Mouse (Mus musculus) lung, postnatal 0 days (tissue): Measurements from ENCODE around the gene Jpt1. TPM values are rescaled to one million over a fixed set of nuclear protein-coding genes. Genes with fewer than 3 reads are reported as not detected.

ENCODE experiments used
- ATAC-seq: fragments of 200-750 bp; cut with Nextera tagmentation; 2 replicates; pipeline ENCODE4 v1.8.0; 2017; ENCODE audit warnings: moderate library complexity
- DNase-seq: peaks from one replicate; pipeline ENCODE4 v3.0.0-alpha.2; 2016; ENCODE audit warnings: low spot score
- H3K27ac ChIP-seq: fragments of 300-500 bp; sonication (generic); 2 replicates; pipeline ENCODE4 v1.5.1; 2014; ENCODE audit warnings: antibody characterized with exemption, mild to moderate bottlenecking, low read length, mixed read lengths
- H3K27me3 ChIP-seq: fragments of 300-500 bp; sonication (generic); replicated peaks from 2 replicates; pipeline ENCODE4 v1.6.1; 2014; ENCODE audit warnings: low read length, mixed read lengths; ENCODE audit not compliant: insufficient read depth
- H3K36me3 ChIP-seq: fragments of 300-500 bp; sonication (generic); 2 replicates; pipeline ENCODE4 v1.6.1; 2014; ENCODE audit warnings: low read length, mixed read lengths; ENCODE audit not compliant: insufficient read depth
- H3K4me1 ChIP-seq: fragments of 300-500 bp; sonication (generic); 2 replicates; pipeline ENCODE4 v1.6.1; 2014; ENCODE audit warnings: antibody characterized with exemption, low read depth, low read length, mixed read lengths; ENCODE audit not compliant: insufficient read depth
- H3K4me2 ChIP-seq: fragments of 300-500 bp; sonication (generic); replicated peaks from 2 replicates; pipeline ENCODE4 v1.6.1; 2014; ENCODE audit warnings: low read depth, mild to moderate bottlenecking, low read length, moderate library complexity, mixed read lengths
- H3K4me3 ChIP-seq: fragments of 300-500 bp; sonication (generic); 2 replicates; pipeline ENCODE4 v1.5.1; 2014; ENCODE audit warnings: low read depth, low read length
- H3K9ac ChIP-seq: fragments of 300-500 bp; sonication (generic); replicated peaks from 2 replicates; pipeline ENCODE4 v1.6.1; 2014; ENCODE audit warnings: low read depth, mild to moderate bottlenecking
- H3K9me3 ChIP-seq: fragments of 300-500 bp; sonication (generic); 2 replicates; pipeline ENCODE4 v1.6.1; 2016; ENCODE audit warnings: low read length, mixed read lengths
- CTCF ChIP-seq: IDR thresholded peaks from 2 replicates; pipeline ENCODE4 v1.5.1; 2016; ENCODE audit warnings: antibody characterized with exemption, mild to moderate bottlenecking
- EP300 ChIP-seq: IDR thresholded peaks from 2 replicates; pipeline ENCODE4 v1.6.1; 2016; ENCODE audit warnings: antibody characterized with exemption, mild to moderate bottlenecking, control low read depth
- WGBS: fragments of 180-500 bp; shearing (Covaris S2); extraction: QIAGEN DNeasy Blood & Tissue Kit; methylation state at CpG from one replicate; pipeline ENCODE4 v1.1.7; 2014; 5-methylcytosine and 5-hydroxymethylcytosine counted together
- polyA plus RNA-seq: library from polyadenylated mRNA; unstranded; fragments of >200 nt; fragmentation: Nextera tagmentation; extraction: Ambion mirVana; gene quantifications from 2 replicates; pipeline ENCODE4 v1.2.1, GENCODE M21; 2015

The Jpt1 gene
- polyA plus RNA-seq, 1 experiment from 2014 or later, result 201 TPM

DNA sequence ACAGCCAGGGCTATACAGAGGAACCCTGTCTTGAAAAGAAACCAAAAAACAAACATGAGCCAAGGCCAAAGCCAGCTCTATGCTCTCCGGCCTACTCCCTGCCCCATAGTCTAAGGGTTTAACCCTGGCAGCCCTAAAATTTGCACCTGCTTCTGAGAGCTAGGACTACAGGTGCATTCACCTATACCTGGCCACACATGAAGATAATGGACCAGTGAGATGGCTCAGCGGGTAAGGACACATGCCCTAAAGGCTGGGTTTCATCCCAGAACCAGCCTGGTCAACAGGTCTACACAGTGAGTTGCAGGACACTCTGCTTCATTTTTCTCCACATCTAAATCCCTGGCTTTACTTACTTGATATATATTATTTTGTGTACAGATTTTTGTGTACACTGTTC, 8.1 kb upstream of the Jpt1 start:
- TF ChIP-seq CTCF (no peak), EP300 (no peak)
- Histone ChIP-seq H3K27ac (no peak overlapping the region), H3K4me1 (no peaks in the 10 kb centered on the region), H3K4me3 (no peak overlapping the region), H3K27me3 (no peaks in the 10 kb centered on the region), H3K9ac (no peak overlapping the region), H3K9me3 (no peaks in the 10 kb centered on the region), H3K4me2 (no peak overlapping the region), H3K36me3 (peaks cover 14% of the 10 kb centered on the region)
- 83% methylated on average over 2 of the region's 2 CpGs for WGBS
- ATAC-seq (no peak), DNase-seq (no peak)

DNA sequence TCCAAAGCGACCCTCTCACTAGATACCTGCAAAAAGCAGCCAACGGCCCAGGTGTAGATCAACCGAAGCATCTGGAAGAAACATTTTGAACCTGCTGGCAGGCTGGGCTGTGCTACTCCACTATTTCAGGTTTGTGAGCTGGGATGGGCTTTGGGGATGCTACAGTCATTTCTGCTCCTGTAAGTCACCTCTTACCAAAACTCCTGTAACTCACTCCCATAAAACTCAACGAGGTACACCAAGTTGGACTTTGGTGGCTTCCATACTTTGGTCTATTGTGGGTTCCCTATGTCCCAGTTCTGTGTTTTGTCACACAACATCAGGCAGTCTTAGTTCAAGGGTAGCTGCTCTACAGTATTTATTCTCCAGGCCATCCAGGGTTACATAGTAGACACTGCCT, 6.9 kb upstream of the Jpt1 start:
- H3K36me3 ChIP-seq, result peaks cover 7% of the 10 kb centered on the region
- H3K9me3 ChIP-seq, result no peaks in the 10 kb centered on the region
- no peak for ATAC-seq
- DNase-seq, result no peak
- 91% methylated on average over 4 of the region's 4 CpGs for WGBS
- no peak overlapping the region for H3K9ac ChIP-seq
- H3K27ac ChIP-seq, result no peak overlapping the region
- no peaks in the 10 kb centered on the region for H3K4me1 ChIP-seq
- no peak for TF ChIP-seq EP300
- no peak for TF ChIP-seq CTCF
- H3K4me2 ChIP-seq, result no peak overlapping the region
- no peaks in the 10 kb centered on the region for H3K27me3 ChIP-seq
- no peak overlapping the region for H3K4me3 ChIP-seq

DNA sequence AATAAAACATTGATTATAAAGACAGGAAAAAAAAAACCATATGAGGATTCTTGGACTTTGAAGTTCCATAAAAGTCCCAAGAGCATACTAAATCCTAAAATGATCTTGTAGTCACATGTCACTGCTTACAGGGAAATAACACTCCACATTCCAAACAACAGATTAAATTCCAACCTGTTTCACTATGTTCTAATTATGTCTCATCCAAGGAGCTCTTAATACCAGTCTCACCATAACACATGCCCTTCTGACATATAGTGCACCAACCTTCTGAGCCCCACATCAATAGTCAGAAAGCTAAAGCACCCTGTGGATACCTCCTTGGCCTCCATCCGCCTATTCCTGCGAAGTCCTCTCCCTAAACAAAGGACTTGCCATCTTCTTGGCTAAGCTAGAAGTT, 6.0 kb upstream of the Jpt1 start:
- no peak overlapping the region for H3K4me2 ChIP-seq
- DNase-seq, result no peak
- H3K4me3 ChIP-seq, result no peak overlapping the region
- no peak overlapping the region for H3K9ac ChIP-seq
- H3K27me3 ChIP-seq, result no peaks in the 10 kb centered on the region
- no peak for TF ChIP-seq EP300
- no peak for TF ChIP-seq CTCF
- peaks cover 4% of the 10 kb centered on the region for H3K36me3 ChIP-seq
- no peak overlapping the region for H3K27ac ChIP-seq
- H3K4me1 ChIP-seq, result no peaks in the 10 kb centered on the region
- ATAC-seq, result no peak
- no peaks in the 10 kb centered on the region for H3K9me3 ChIP-seq
- WGBS, result 86% methylated on average over 2 of the region's 2 CpGs

DNA sequence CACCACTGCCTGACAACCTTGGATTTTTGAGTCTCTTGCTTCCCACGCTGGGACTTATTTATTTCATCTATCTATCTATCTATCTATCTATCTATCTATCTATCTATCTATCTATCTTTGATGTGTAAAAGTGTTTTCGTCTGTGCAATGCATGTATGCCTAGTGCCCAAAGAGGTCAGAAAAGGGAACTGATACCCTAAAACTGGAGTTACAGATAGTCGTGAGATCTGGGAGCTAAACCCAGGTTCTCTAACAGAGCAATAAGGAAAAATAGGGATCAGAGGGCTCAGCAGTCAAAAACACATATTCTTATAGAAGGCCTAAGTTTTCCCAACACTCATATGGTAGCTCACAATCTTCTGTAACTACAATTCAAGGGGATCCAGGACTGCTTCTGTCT, 5.4 kb upstream of the Jpt1 start:
- H3K36me3 ChIP-seq, result peaks cover 4% of the 10 kb centered on the region
- H3K4me1 ChIP-seq, result no peaks in the 10 kb centered on the region
- no peak overlapping the region for H3K4me2 ChIP-seq
- no peak overlapping the region for H3K9ac ChIP-seq
- ATAC-seq, result no peak
- H3K9me3 ChIP-seq, result no peaks in the 10 kb centered on the region
- TF ChIP-seq EP300 (no peak), CTCF (no peak)
- H3K4me3 ChIP-seq, result no peak overlapping the region
- H3K27me3 ChIP-seq, result no peaks in the 10 kb centered on the region
- WGBS, result 81% methylated on average over 3 of the region's 3 CpGs
- DNase-seq, result no peak
- H3K27ac ChIP-seq, result no peak overlapping the region

DNA sequence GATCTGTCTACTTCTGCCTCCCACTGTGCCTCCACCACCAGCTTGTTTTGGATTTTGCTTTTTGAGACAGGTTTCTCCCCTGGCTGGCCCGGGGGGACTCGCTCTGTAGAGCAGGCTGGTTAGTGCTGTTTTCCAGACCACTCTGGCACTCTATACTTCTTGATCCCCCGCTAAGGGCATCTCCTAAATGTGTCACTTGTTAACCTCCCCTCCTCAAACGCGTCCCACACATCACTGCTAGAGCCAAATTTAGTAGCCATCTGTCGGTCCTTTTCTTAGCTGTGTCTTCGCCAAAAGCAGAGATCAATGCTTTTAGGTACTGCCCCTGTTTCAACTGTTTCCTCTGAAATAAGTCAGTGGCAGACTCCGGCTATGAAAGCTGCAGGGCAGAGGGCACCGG, 4.5 kb upstream of the Jpt1 start:
- WGBS, result 68% methylated on average over 9 of the region's 9 CpGs
- no peaks in the 10 kb centered on the region for H3K9me3 ChIP-seq
- H3K9ac ChIP-seq, result no peak overlapping the region
- peaks cover 4% of the 10 kb centered on the region for H3K36me3 ChIP-seq
- ATAC-seq (no peak), DNase-seq (no peak)
- H3K27ac ChIP-seq, result no peak overlapping the region
- H3K4me2 ChIP-seq, result no peak overlapping the region
- no peak overlapping the region for H3K4me3 ChIP-seq
- TF ChIP-seq EP300 (no peak), CTCF (no peak)
- no peaks in the 10 kb centered on the region for H3K4me1 ChIP-seq
- no peaks in the 10 kb centered on the region for H3K27me3 ChIP-seq

DNA sequence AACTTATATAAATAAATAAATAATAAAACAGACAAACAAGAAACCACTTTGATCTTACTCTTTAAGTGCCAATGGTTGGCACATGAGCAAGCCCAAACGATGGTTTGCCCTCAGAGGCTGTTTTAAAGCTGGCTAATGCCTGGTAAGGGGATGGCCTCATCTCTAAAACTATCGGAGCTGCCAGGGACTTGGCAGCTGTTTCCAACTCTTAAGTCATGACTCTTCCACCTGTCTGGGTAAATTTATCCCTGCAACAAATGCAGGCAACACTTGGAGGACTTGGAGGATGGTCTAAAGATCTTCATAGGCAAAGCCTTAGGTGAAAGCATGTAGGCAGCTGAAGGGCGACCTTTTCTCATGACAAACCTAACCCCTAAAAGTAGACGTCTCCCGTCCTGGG, 2.8 kb upstream of the Jpt1 start:
- Histone ChIP-seq H3K9ac (no peak overlapping the region), H3K4me2 (no peak overlapping the region), H3K36me3 (peaks cover 4% of the 10 kb centered on the region; the same call in 1 of the 2 replicates), H3K4me1 (peaks cover 14% of the 10 kb centered on the region), H3K4me3 (no peak overlapping the region), H3K27ac (no peak overlapping the region), H3K9me3 (no peaks in the 10 kb centered on the region), H3K27me3 (no peaks in the 10 kb centered on the region)
- TF ChIP-seq CTCF (no peak), EP300 (no peak)
- ATAC-seq (no peak), DNase-seq (no peak)
- WGBS, result 79% methylated on average over 5 of the region's 5 CpGs

DNA sequence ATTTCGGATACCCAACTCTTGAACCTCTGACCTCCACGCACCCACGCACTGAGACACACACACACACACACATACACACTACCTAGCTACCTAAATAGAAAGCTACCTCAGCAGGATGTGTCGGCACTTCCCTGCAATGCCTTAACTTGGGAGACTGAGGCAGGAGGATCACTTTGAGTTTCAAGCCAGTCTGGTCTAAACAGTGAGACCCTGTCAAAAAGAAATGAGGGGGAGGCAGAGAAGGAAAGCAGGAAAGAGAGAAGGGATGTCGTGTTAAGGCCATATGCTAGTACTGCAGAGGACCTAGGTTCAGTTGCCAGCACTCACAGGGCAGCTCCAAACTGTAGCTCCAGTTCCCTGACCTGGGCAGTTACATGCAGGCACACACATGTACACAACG, 834 bp upstream of the Jpt1 start:
- H3K4me2 ChIP-seq, result no peak overlapping the region
- DNase-seq (no peak), ATAC-seq (no peak)
- TF ChIP-seq EP300, result no peak
- TF ChIP-seq CTCF, result no peak
- H3K4me3 ChIP-seq, result no peak overlapping the region
- H3K27ac ChIP-seq, result no peak overlapping the region
- no peak overlapping the region for H3K9ac ChIP-seq
- H3K36me3 ChIP-seq, result no peaks in the 10 kb centered on the region
- 57% methylated on average over 6 of the region's 6 CpGs for WGBS
- no peaks in the 10 kb centered on the region for H3K9me3 ChIP-seq
- peaks cover 18% of the 10 kb centered on the region for H3K4me1 ChIP-seq
- H3K27me3 ChIP-seq, result no peaks in the 10 kb centered on the region
